Mouse (Mus musculus) induced T-regulatory cell, adult 2 months (primary cell): ENCODE results near the gene Prpf4.

Source experiments
- DNase-seq: peaks from one replicate; pipeline ENCODE4 v3.0.0-alpha.2; 2012; ENCODE audit warnings: low read depth

Gene Prpf4

GRCm38 (mm10) chr4:62437256-62437778 is 28.7 kb downstream of the Prpf4 start:
- no peak for DNase-seq

DNA sequence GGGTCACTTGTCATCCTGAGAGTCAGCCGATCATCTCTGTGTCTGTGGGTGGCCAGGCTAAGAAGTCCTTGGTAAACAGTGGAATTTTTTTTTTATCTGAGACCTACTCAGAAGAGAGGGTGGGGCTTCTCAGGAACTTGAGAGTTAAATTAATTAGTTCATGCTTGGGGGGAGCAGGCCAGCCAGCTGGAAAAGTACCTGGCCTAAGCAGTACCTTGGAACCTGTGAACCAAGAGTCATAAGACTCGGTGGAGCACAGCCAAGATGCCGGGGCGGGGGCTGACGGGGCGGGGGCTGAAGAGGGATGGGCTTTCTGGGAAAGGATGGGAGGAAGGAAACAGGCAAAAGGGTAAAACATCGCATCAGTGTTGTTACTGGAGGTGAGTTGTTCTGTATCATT is 29.3 kb downstream of the Prpf4 start:
- no peak for DNase-seq

DNA sequence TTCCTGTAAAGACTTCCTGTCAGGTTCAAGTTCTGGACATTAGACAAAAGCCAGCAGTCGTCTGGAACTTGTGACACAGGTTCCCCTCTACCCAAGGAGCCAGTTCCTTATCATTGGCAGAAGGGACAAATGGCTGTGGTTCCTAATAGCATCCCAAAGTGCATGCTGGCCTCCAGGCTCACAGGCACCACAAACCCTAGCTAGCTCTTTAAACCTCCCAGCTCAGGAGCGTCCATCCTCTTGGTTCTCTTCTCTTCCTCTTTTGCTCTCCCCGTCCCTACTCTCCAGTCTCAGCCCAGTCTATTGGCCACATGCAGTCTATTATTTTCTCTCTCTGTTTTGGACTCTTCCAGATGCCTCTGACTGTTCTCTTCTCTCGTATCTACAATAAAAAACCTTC is 31.2 kb downstream of the Prpf4 start:
- DNase-seq, result no peak

GRCm38 (mm10) chr4:62440544-62440943 is 31.9 kb downstream of the Prpf4 start:
- no peak for DNase-seq

GRCm38 (mm10) chr4:62440986-62441385 is 32.4 kb downstream of the Prpf4 start:
- no peak for DNase-seq

DNA sequence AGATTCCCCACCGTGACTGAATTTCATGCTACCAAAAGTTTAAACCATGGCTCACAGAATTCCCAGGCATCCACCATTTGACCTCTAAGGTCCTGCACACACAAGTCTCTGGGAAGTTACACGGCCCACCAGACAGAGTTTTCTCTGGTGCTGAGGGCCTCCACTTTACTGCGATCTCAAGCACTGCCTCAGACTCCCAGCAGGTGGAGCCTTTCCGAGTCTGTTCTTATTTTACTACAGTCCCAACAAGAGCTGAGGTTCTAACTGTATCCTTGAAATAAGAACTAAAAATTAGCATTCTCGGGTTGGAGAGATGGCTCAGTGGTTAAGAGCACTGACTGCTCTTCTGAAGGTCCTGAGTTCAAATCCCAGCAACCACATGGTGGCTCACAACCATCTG is 46.4 kb downstream of the Prpf4 start:
- DNase-seq, result peak; percentile 63

GRCm38 (mm10) chr4:62459081-62459480 is 50.5 kb downstream of the Prpf4 start:
- no peak for DNase-seq

DNA sequence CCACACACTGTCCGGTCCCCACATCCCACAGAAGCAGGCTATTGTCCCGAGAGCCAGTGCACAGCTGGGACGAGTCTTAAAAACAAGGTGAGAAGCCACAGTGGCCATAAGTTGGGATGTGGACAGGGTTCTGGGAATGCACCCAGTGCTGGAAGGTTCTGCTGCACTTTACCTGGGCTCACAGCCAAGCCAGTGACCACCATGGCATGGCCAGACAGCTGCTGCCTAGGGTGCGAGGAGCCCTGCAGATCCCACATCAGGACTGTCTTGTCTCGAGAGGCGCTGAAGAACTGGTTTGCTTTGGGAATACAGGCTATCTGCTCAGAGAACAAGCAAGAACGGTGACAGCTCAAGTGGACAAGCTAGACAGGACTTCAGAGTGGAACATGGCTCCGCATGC is 51.8 kb downstream of the Prpf4 start:
- no peak for DNase-seq

- no peak for DNase-seq
Measured at GRCm38 (mm10) chr4:62463124-62463523, 54.5 kb downstream of the Prpf4 start.

GRCm38 (mm10) chr4:62468158-62468557 is 59.6 kb downstream of the Prpf4 start:
- DNase-seq, result peak; percentile 27

- DNase-seq, result peak; percentile 90
Measured at GRCm38 (mm10) chr4:62470598-62471051, 62.0 kb downstream of the Prpf4 start, which contains the start of gene Wdr31. TSS of gene Wdr31 (minus strand) at chr4:62470896.

DNA sequence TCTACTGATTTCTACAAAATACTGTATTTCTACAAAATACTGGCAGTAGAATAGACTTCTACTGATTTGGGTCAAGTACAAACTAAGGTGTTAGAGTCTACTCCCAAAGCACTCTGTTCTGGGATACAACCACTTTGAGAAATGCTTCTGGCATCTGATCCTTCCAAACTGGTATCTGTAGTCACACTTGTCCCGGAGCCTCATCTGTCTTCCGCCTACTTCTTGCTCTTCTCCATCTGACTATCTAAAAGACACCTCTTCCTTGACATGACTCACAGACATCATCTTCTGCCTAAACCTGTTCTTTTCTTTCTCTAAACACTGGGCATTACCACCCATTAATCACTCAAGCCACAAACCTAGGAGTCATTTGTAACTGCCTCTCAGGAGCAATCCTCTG is 63.5 kb downstream of the Prpf4 start:
- no peak for DNase-seq

DNA sequence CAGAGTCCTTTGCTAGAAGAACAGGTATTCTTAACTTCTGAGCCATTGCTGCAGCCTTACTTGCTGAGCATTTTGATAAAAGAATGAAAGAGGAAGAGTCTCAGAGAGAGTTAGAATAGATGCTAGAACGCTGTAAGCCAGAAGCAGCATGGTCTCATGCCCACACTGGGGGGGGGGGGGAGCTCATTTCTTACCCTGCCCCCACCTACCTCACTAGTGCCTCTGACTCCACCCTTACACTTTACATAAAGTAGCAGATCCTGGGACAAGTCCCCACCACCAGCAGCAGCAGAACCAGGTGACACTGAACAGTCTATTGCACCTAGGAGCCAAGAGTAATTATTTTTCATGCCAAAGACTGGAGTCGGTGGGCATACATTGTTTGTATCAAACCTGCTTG is 66.5 kb downstream of the Prpf4 start:
- no peak for DNase-seq

- peak; percentile 71 for DNase-seq
Measured at GRCm38 (mm10) chr4:62475793-62476192, 67.2 kb downstream of the Prpf4 start.
